Mouse (Mus musculus) embryonic fibroblast, embryonic 13.5 days (primary cell): ENCODE results near the gene Camta1.

Source experiments
- CTCF ChIP-seq: IDR thresholded peaks from 2 replicates; pipeline ENCODE4 v1.5.1; 2011; ENCODE audit warnings: mild to moderate bottlenecking, control low read depth, low read length, moderate library complexity, borderline replicate concordance; ENCODE audit not compliant: insufficient read depth
- POLR2A ChIP-seq: IDR thresholded peaks from 2 replicates; pipeline ENCODE4 v1.6.1; 2011; ENCODE audit warnings: low read depth, mild to moderate bottlenecking, control low read depth, low read length, moderate library complexity

- no peak for TF ChIP-seq CTCF
- no peak for TF ChIP-seq POLR2A
Observed at GRCm38 (mm10) chr4:151226496-151226895, 635.2 kb downstream of the Camta1 start.
